1 mouse cellular context compared by ENCODE assay signal in genomic region chr11:107422356-107422754, GRCm38 (mm10).
TF ChIP-seq lines count a peak whose summit lies in the region.

No protein-coding gene starts in this region.

TF ChIP-seq in MEL, 35 proteins besides CTCF, POLR2A, EP300 and RAD21 (continued from another document):
- peak; percentile 61; the same call in 1 of the 2 replicates for TF ChIP-seq USF1 (IDR thresholded peaks at IDR 0.05; ENCODE audit: low read depth, low read length)
- no peak for TF ChIP-seq UBTF (IDR thresholded peaks at IDR 0.05; ENCODE audit: borderline replicate concordance, insufficient read depth, low read depth, low read length)
- TF ChIP-seq ETS1 (IDR thresholded peaks at IDR 0.05; ENCODE audit: low read depth, low read length): peak; percentile 57
- TF ChIP-seq TAL1 (IDR thresholded peaks at IDR 0.05; ENCODE audit: low read length): no peak
- 0 out of 2 replicates have a peak, but pooled peaks have one; percentile 12 for TF ChIP-seq MAZ (IDR thresholded peaks at IDR 0.05; ENCODE audit: low read depth, low read length)
- no peak for TF ChIP-seq TBP (IDR thresholded peaks at IDR 0.05; ENCODE audit: low read depth, low read length)
- peak; percentile 25; the same call in 1 of the 2 replicates for TF ChIP-seq MEF2A (IDR thresholded peaks at IDR 0.05; ENCODE audit: extremely low read depth, insufficient replicate concordance, low read depth, low read length, poor library complexity, severe bottlenecking)
- TF ChIP-seq MAX (IDR thresholded peaks at IDR 0.05; ENCODE audit: low read length): no peak; the same call in none of the 2 replicates
- TF ChIP-seq KAT2A (conservative IDR thresholded peaks at IDR 0.05; ENCODE audit: low read depth, low read length): no peak
- no peak for TF ChIP-seq POLR2AphosphoS2 (IDR thresholded peaks at IDR 0.05; ENCODE audit: low read length)
- TF ChIP-seq MAFK (IDR thresholded peaks at IDR 0.05; ENCODE audit: borderline replicate concordance, low read depth, low read length): no peak
- TF ChIP-seq ZC3H11A (IDR thresholded peaks at IDR 0.05; ENCODE audit: low read depth, low read length): no peak
- TF ChIP-seq MYC (IDR thresholded peaks at IDR 0.05; ENCODE audit: low read depth, low read length): no peak; the same call in 1 of the 2 replicates
- no peak for TF ChIP-seq ELF1 (IDR thresholded peaks at IDR 0.05; ENCODE audit: low read depth, low read length)
- no peak for TF ChIP-seq NRF1 (IDR thresholded peaks at IDR 0.05; ENCODE audit: insufficient read depth, low read depth, low read length, poor library complexity, severe bottlenecking)
- no peak; the same call in 1 of the 2 replicates for TF ChIP-seq RCOR1 (IDR thresholded peaks at IDR 0.05; ENCODE audit: low read depth, low read length)
- TF ChIP-seq USF2 (IDR thresholded peaks at IDR 0.05; ENCODE audit: borderline replicate concordance in 1 of 2, insufficient read depth in 1 of 2, low read depth in 1 of 2, low read length in 2 of 2): no peak
TF ChIP-seq in MEL: peak in this region for 10.
